Mouse (Mus musculus) liver, postnatal 0 days (tissue): ENCODE results near the gene Dock9.

Experiments
- CTCF ChIP-seq: sonication (generic); IDR thresholded peaks from 2 replicates; pipeline ENCODE4 v1.5.1; 2016; ENCODE audit warnings: antibody characterized with exemption, low read depth
- EP300 ChIP-seq: IDR thresholded peaks from 2 replicates; pipeline ENCODE4 v1.6.1; 2016; ENCODE audit warnings: antibody characterized with exemption, low read depth, mild to moderate bottlenecking

DNA sequence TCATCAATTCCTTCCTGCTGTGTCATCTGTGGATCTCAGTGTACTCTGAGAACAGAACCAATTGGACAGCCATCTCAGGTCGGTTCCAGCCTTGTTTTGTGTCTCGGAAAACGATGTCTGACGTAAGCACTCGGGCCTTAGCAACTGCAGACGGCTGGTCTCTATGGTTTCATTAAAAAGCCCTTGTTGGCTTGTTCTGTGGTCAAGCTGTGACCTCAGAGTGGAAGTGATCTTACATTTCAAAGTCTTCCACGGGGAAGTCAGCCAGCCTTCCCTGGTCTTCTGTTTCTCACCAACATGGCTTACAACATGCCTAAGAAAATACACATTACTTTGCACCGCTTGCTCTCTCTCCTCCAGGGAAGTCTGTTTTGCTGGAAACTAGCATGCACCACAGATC is 42.6 kb upstream of the Dock9 start:
- TF ChIP-seq CTCF: no peak
- TF ChIP-seq EP300: no peak
